Mouse (Mus musculus) right cerebral cortex, postnatal 25 days (tissue): Measurements from ENCODE around the gene Tprgl.
A peak's percentile ranks its signal among the peaks of the same experiment; 100 is the strongest.

Experiments
- DNase-seq: peaks from one replicate; pipeline ENCODE4 v3.0.0; 2022

Gene Tprgl

DNA sequence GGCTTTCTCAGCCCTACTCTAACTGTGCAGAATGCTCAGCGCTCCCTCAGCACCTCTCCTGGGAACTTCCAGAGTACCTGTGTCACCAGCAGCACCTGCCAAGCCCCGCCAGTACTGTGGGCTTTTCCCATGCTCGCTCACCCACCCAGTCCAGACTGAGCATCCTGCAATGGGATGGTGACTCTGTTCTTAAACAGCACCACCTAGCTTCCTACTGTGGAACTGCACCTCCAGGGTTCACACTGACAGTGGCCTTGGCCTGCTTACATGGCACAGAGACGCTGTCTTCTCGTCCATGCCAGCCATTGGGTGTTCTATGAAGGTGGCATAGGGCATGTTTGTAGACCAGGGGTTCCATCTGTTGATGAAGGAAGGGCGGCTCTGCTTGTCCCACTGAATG lies 1.5 kb downstream of the Tprgl start:
- DNase-seq: peak; percentile 72

DNA sequence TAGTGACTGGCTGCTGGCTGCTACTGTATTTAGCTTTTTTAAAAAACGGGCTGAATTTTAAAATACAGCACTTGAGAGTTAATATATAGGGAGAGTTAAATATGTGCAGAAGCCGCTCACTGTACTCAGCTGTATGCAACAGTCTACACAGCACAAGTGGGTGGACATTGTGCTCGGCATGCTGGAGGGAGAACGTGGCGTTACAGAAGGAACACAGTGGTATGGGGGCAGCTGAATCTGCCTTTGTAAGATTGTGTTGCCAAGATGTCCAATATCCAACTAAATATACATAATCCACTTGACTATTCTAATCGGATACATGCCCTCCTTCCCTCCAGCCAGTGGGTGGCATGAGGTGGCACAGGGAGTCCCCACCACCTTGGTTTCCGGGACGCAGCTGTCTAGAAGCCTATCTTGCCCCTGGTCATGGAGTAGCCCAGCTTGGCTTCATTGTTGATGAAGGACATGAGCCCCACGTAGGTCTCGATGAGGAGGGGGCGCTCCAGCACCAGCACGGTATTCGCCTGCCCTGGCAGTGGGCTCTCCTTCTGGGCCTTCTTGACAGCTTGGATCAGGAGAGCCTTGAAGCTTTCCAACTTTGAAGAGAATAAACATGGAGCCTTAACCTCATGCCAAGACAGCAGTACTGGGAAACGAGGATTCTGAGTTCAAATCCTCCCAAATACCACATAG lies 2.4 kb downstream of the Tprgl start:
- DNase-seq: no peak

- DNase-seq: no peak
Observed at GRCm38 (mm10) chr4:154156050-154156449, 4.4 kb downstream of the Tprgl start.

DNA sequence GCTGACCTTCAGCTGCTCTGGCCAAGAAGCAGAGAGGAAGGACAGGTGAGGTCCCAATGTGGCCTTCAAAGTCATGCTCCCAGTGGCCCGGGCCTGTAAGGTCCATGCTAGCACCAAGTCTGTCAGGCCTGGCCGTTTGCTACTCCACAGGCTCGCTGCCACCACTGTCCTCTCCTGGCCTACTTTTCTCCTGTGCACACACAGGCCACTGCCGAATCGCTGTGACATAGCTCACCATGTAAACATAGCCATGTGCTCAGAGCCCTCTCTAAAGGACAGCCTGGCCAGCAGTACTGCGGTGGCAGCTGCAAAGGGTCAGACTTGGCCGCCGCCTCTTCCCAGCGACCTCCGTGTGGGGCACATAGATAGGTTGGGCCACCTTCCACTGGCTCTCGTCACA lies 6.4 kb downstream of the Tprgl start:
- no peak for DNase-seq

- DNase-seq: no peak
Observed at GRCm38 (mm10) chr4:154146342-154146741, 14.1 kb downstream of the Tprgl start.

- no peak for DNase-seq
Observed at GRCm38 (mm10) chr4:154144712-154145111, 15.8 kb downstream of the Tprgl start.

- peak; percentile 90 for DNase-seq
Observed at GRCm38 (mm10) chr4:154142211-154143040, 18.0 kb downstream of the Tprgl start, which contains the start of gene Wrap73. Wrap73 (plus strand) TSS chr4:154142372.

DNA sequence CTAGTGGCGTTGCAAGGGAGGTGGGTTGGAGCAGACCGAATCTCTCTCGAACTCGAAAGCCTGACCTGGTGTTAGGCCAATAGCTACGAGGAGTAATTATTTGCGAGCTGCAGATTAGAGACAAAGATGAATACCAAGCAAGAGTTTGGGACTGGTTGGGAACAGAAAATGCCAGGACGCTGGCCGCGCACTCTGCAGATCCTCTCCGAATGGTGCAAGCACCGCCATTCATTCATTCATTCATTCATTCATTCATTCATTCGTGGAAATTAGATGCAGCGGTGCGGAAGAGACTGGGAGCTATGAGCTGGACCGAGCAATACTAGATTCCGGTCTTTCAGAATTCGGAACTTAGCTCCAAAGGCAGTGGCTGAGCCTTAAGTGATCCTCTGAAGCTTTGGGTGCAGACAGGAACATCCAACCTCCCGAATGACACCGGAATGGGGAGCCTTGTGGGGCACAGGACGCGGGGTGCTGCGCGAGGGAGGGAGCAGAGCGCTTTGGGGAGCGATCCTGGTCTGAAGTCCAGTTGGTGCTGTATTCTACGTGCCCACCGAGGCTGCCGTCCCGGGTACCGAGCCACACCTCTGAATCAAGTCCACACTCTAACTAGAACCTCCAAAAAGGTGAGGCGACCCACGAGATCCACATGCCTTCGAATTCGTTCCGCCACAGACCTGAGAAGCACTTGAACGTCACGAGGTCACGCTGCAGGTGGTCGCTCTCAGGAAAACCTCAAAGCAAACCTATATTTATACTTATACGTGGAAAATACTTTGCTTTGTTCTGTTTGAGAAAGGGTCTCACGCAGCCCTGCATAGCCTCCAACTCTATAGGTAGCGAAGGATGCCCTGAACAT lies 19.2 kb downstream of the Tprgl start:
- DNase-seq: no peak

DNA sequence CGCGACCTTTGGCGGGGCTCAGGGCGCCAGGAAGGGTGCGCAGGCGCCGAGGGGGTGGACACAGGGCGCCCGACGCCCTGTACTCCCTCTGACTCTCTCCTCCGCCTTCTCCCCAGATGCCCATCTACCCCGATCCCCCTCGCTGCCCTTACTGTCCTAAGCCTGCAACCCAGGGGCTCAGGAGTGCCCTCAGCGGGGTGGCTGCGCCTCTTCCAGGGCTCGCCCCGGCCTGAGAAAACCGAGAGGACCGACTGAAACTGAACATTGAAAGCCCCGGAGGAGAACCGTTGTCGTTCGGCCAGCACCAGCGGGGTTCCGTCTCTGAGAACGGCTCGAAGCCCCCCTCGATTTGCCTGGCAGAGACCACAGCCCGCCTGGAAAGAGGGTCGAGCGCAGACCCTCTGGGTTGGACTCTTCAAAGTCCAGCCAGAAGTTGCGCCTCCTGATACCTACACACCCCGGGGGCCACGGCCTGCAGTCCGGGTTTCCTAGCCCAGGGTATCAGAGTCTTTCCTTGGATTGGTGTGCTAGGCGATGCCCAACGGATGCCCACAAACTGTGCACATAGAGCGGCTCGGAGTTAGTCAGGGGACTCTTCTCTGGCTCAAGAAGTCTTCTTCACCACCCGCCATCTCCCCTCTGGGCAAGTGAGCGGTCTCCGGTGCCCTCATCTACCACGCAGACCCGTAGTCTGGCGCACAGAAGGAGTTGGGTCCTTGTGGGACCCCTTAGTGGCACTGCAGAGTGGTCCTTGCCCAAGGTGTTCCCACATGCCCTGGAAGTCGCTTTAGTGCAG lies 20.1 kb downstream of the Tprgl start:
- DNase-seq: no peak

GRCm38 (mm10) chr4:154140182-154140212 lies 20.5 kb downstream of the Tprgl start, which contains the start of gene Trp73:
Trp73 (minus strand) TSS chr4:154140208.
- no peak for DNase-seq

- DNase-seq: no peak
Observed at GRCm38 (mm10) chr4:154139671-154140181, 20.7 kb downstream of the Tprgl start.

- no peak for DNase-seq
Observed at GRCm38 (mm10) chr4:154137139-154137538, 23.3 kb downstream of the Tprgl start.

DNA sequence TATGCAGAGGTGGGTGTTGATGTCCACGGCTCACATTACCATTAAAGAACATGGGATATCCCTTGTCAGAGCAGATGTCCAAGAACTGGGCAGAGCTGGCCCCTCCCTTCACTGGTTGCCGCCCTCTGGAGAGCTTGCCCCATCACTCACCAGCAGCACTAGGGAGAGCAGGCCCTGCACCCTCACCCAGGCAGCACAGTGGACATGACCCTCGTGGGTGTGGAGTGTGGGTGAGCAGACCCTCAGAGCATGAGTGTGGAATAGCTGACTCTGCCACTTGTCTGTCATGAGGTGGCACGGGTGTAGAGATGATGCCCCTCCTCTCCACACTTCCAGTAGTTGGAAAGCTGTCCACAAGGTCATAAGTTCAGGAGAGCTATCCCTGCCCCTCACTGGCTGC lies 25.7 kb downstream of the Tprgl start:
- no peak for DNase-seq

DNA sequence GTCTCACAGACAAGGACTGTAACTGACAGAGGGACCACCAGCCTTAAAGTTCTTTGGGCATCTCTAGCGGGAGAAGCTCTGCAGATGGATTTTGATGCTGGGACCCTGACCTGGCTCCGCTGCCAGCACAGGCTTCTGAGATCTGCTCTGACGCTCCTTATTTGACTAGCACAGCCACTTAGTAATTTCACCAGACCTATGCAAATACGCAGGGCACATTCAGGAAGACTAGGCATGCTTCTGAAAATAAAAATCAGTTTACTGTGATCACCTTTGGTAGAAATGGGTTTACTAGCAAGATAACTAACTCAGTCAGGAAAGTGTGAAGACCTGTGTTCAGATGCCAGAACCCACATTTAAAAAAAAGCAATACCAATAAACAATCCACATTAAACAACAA lies 28.6 kb downstream of the Tprgl start:
- no peak for DNase-seq

GRCm38 (mm10) chr4:154129950-154130349 lies 30.5 kb downstream of the Tprgl start:
- DNase-seq: no peak

GRCm38 (mm10) chr4:154127273-154127672 lies 33.2 kb downstream of the Tprgl start:
- DNase-seq: no peak

GRCm38 (mm10) chr4:154125202-154125601 lies 35.3 kb downstream of the Tprgl start:
- no peak for DNase-seq

- no peak for DNase-seq
Observed at GRCm38 (mm10) chr4:154123553-154123952, 36.9 kb downstream of the Tprgl start.

GRCm38 (mm10) chr4:154122374-154122773 lies 38.1 kb downstream of the Tprgl start:
- DNase-seq: no peak

- no peak for DNase-seq
Observed at GRCm38 (mm10) chr4:154121800-154122199, 38.7 kb downstream of the Tprgl start.

DNA sequence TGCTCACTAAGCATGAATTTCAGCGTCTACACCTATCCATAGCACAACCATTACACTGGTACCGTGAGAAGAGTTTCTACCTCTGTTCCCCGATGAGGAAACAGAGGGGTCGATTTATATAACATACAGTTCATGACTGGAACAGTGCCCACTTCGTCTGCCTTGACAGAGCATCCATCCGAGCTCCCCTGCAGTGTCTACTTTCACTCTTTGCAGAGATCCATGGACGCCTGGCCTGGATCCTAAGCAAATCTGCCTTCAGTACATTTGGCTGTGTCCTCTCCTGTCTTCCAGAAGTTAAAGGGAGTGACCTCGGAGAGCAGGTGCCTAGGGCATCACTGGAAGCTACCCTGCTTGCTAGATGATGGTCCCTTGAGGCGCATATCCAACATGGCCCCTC lies 41.3 kb downstream of the Tprgl start:
- DNase-seq: no peak

GRCm38 (mm10) chr4:154118782-154119181 lies 41.7 kb downstream of the Tprgl start:
- DNase-seq: no peak

GRCm38 (mm10) chr4:154116421-154116820 lies 44.0 kb downstream of the Tprgl start:
- DNase-seq: no peak
